Mouse (Mus musculus): ENCODE data around the gene Lelp1.

The Lelp1 gene

DNA sequence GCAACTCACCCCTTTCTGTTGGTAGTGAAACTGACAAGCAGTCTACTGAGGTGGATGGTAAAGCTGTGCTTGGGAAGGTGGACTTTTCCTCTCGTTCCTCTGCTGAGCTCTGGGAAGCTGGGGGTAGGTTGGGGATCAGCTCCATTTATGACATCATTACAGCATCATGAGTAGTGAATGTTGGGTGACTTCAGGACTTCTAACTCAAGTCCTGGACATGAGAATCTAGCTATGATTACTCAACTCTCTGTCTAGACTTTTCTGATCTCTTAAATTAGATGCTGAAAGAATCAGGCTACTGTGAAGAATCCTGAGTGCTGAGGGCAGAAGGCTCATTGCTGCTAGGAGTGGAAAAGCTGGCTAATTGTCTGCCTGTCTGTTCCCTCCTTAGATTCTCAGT lies at the start of gene Lelp1:
Lelp1 (minus strand) TSS at position 101 of the 400 bp plus-strand sequence.
- no peak for DNase-seq (ENCODE audit: low read depth, low spot score)

DNA sequence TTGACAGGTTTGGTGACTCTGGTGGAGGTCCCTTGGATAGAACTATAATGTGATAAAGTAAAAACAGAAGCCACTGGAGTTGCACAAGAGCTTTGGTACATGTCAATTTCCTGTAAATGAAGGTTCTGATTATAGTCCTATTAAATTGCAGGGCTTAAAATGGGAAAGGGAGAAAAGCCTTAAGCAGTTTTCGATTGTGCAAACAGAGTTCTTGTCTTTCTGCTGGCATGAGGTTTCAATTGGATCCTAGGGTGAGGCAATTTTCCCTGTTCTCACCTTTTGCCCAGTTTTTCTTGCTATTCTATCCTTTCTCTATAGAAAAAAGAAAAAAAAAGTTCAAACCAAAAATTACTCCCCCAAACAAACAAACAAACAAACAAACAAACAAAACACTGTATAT lies 34.3 kb upstream of the Lelp1 start:
- DNase-seq (ENCODE audit: low read depth, low spot score), result no peak

DNA sequence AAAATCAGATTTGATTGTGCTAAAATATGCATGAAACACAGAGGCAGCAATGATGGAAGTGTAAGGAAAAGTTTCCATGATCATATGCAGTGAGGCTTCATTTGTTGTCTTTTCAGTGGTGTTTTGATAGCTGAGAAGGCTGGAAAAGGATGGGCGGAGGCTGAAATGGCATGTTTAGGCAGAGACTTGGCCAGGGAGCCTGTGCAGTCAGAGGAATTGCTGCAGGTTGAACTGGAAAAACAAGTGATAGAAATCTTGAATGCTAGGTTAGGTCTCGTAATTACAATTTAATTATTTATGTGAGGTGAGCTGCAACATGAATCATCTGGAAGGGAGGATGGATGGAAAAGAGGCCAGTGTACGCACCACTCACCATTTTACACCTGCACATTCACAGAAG lies 27.3 kb upstream of the Lelp1 start:
- no peak for DNase-seq (ENCODE audit: low read depth, low spot score)

DNA sequence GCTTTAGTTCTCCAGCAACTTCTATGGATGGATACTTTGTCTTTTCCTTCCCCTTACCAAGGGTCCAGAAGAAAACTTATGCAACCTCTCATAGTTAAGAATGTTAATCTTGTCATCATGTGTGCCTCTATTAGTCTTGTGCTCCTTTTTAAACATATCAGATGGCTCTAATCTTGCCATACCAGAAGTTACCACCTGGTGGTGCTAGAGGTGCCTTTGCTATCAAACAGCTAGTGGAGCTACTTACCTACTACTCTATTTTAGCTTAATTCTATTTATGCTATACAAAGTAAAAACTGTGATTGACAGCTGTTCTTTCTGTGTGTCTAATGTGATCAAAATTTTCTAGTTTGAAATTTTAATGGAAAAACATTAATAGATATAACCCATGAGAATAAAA lies 10.8 kb upstream of the Lelp1 start:
- peak; percentile 9 for DNase-seq (ENCODE audit: low read depth, low spot score)

DNA sequence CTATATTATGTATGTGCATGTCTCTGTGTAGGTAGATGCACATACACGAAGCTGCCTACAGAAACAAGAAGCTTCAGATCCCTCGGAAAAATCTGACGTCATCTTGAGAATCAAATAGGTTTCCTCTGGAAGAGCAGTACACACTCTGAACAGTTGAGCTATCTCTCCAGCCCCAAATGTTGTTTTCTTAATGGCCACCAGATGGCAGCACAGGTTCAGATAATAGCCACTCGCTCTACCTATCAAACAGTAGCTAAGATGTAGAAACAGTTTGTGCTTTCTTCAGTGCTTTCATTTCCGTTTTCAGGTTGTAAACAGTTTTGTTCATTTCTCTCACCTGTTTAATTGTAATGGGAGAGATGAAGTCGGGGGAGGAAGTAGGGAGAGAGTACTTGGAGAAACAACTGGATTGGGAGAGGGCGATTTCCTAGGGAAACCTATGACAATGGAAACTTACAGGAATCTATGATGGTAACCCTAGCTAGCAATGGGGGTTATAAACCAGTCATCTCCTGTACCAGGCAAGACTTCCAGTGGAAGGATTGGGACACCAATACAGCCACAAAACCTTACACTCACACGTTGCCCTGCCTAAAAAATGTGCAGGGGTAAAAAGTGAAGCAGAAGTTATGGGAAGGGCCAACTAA lies 8.2 kb upstream of the Lelp1 start:
- peak; percentile 19 for DNase-seq (ENCODE audit: low read depth, low spot score)

DNA sequence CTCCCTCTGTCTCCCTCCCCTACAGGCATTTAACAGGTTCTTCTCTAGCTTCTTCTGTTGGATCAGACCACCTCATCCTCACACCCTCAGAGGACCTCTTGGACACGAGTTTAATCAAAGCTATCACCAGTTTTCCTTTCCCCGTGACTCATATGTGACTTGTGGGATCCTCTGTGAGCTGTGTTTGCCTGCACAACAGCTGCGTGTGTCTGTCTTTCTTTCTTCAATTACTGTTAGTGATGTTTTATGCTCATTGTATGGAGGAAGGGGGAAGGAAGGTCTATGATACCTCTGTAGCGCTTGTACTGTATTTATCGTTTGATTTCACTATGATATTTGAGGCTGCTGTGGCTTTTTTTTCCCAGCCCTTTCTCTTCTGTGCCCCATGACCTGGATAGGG lies 5.4 kb upstream of the Lelp1 start:
- no peak for DNase-seq (ENCODE audit: low read depth, low spot score)

DNA sequence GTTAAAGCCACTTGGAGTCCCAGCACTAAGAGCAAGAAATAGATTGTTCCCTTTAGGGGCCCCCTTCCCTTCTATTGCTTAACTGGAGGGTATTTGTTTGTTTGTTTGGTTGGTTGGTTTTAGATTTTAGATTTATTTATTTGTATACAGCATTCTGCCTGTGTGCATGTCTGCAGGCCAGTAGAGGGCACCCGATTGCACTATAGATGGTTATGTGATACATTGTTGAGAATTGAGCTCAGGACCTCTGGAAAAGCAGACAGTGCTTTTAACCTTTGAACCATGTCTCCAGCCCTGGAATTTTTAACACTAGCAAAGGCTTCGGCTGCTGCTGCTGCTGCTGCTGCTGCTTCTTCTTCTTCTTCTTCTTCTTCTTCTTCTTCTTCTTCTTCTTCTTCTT lies 4.9 kb upstream of the Lelp1 start:
- no peak for DNase-seq (ENCODE audit: low read depth, low spot score)

DNA sequence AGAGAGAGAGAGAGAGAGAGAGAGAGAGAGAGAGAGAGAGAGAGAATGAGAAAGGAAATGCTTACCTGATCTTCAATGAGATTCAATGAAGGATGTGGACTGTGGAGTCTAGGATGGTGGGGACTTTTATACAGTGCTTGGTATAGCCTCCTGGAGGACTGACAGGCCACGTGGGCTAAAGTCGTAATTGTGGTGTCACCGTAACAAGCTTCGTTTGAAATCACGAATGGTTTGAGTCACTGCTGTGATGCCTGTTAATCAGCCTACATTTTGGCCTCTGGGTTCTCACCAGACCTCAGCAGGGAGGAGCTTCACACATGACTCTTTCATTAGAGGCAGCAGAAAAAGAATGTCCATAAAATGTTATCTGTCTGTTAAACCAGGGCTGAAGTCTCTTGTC lies 18.7 kb downstream of the Lelp1 start, which contains the start of gene Prr9:
Prr9 (minus strand) TSS at position 101 of the 400 bp plus-strand sequence.
- no peak for DNase-seq (ENCODE audit: low read depth, low spot score)

DNA sequence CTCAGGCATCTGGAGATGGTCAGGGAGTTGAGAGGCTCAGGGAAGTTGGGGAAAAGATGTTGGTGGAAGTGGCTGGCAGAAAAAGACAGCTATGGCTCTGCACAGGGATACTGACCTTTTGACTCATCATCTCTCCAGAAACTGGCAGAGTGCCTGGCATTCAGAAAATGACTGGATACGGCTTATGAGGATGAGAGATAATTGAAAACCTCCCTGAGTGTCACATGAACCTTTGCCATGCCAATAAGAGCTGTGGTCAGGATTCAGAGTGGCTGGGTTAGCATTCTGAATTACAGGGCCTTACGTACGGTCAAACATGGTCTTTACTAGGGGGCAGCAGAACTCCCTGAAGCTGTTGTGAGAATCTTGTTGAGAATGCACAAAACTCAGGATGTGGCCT lies 21.6 kb downstream of the Lelp1 start:
- no peak for DNase-seq (ENCODE audit: low read depth, low spot score)

DNA sequence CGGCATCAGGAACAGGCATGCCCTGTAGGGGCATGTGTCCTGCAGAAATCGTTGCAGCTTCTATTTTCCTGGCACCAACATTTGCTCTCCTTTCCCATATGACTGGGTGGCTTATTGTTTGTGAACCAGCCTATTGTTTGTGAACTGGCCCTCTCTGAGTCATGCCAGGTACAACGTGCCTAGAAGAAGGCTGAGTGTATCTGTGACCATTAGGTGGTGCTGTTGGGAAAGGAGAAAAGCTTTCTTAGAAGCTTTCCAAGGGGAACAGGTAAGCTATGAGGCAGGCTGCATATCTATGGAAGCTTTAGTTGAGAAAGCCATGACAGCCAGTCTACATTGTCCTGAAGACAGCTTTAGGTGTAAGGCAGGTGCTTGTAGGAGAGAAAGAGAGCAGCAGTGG lies 24.6 kb downstream of the Lelp1 start:
- no peak for DNase-seq (ENCODE audit: low read depth, low spot score)

DNA sequence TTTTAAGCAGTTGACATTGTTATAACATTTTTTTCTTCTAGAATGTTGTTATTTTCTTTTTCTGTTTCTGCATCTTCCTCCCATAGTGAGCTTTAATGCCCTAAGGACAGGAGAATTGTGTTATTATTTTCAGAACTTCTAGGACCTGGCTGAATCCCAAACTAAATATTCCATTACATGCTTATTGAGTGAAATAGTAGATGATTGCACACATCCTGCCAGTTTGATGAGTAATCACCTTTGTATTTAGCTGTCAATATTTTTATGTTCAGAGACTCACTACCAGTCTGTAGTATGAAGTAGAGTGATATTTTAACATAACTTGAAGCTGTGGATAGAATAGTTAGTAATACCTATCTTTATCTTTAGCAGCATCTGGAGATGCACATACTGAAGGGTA lies 31.0 kb downstream of the Lelp1 start:
- DNase-seq (ENCODE audit: low read depth, low spot score), result no peak

DNA sequence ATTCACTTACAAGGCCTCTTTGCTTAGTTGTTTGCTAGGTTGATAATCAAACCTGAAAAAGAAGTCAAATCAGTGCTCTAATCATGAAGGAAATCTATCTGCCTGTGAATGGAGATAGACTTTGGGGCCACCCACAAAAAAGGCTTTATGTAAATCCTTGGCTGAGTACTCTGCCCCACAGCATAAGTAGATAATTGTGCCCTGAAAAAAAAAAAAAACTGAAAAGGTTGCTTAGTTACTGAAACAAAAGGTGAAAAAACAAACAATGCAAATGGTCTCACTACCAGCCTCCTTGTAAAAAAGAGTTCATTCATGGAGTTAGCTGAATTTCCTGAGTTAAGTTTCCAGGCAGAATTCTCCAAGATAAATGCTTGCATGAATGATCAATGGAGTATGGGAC lies 31.8 kb downstream of the Lelp1 start:
- no peak for DNase-seq (ENCODE audit: low read depth, low spot score)

DNA sequence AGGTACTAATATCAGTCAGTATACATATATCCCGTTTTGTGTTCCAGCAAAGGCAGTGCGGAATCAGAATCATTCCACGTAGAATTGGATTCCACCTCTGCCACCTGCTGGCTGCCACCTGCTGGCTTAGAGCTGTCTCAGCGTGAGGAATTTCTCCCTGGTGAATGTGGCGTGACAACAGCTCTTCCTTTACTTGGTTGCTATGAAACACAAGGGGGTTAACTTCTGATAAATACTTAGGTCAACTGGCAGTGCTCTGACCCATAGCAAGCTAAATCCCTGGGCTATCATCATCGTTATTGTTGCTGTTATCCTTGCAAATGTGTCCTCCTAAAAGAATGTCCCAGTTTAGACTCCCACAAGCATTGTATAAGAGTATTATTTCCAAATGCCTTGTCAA lies 36.0 kb downstream of the Lelp1 start:
- DNase-seq (ENCODE audit: low read depth, low spot score), result no peak

All from c-Kit-negative CD71-positive TER-119-positive erythroid progenitor cells, embryonic 14.5 days (primary cell).